Mouse (Mus musculus) spleen, adult 2 months (tissue): Measurements from ENCODE around the gene Lfng. TPM values are rescaled to one million over a fixed set of nuclear protein-coding genes. Genes with fewer than 3 reads are reported as not detected.

Source experiments
- DNase-seq, 2 experiments: peaks; one replicate each; pipeline versions ENCODE4 v3.0.0 to v3.0.0-alpha.2; 2012 to 2021; ENCODE audit warnings: low spot score in 2 of 2, low read depth in 1 of 2
- H3K27ac ChIP-seq: fragments of 200-500 bp; 2 replicates; pipeline ENCODE4 v1.5.1; 2012; ENCODE audit warnings: low read length, inconsistent platforms; ENCODE audit not compliant: insufficient read depth
- H3K27me3 ChIP-seq: fragments of 200-500 bp; 2 replicates; pipeline ENCODE4 v1.6.1; 2012; ENCODE audit warnings: mild to moderate bottlenecking, moderate library complexity, low read length, inconsistent platforms; ENCODE audit not compliant: control insufficient read depth, insufficient read depth
- H3K36me3 ChIP-seq: fragments of 200-500 bp; 2 replicates; pipeline ENCODE4 v1.6.1; 2012; ENCODE audit warnings: mild to moderate bottlenecking, low read length, inconsistent platforms; ENCODE audit not compliant: control insufficient read depth, insufficient read depth
- H3K4me1 ChIP-seq: fragments of 200-500 bp; 2 replicates; pipeline ENCODE4 v1.6.1; 2011; ENCODE audit warnings: inconsistent platforms; ENCODE audit not compliant: control insufficient read depth, insufficient read depth, insufficient read length
- H3K4me3 ChIP-seq: fragments of 200-500 bp; 2 replicates; pipeline ENCODE4 v1.5.1; 2011; ENCODE audit warnings: mild to moderate bottlenecking, inconsistent platforms; ENCODE audit not compliant: insufficient read depth, insufficient read length; ENCODE audit errors: extremely low read depth
- CTCF ChIP-seq: fragments of 200-500 bp; IDR thresholded peaks from 2 replicates; pipeline ENCODE4 v1.5.1; 2011; ENCODE audit warnings: mild to moderate bottlenecking, inconsistent platforms; ENCODE audit not compliant: insufficient read depth, insufficient read length, insufficient replicate concordance; ENCODE audit errors: extremely low read depth
- POLR2A ChIP-seq: fragments of 200-500 bp; IDR thresholded peaks from 2 replicates; pipeline ENCODE4 v1.6.1; 2011; ENCODE audit warnings: low read depth, low read length, inconsistent platforms
- WGBS: fragments of 180-500 bp; shearing (Covaris S2); methylation state at CpG from one replicate; pipeline ENCODE4 v1.1.7; 2018; 5-methylcytosine and 5-hydroxymethylcytosine counted together
- polyA plus RNA-seq: library from polyadenylated mRNA; depleted of rRNA; stranded (reverse); fragments of >200 nt; gene quantifications from 2 replicates; pipeline ENCODE4 v1.2.3, GENCODE M21; 2012; rRNA removed

The Lfng gene
- polyA plus RNA-seq = 165 and 240 TPM in 2 replicates

- peak within 1 kb of the TSS; percentile 95 for H3K4me3 ChIP-seq
- peak; percentile 57 to 87 for DNase-seq
- TF ChIP-seq CTCF (0 out of 2 replicates have a peak, but pooled peaks have one; percentile 2), POLR2A (peak; percentile 97)
- peaks cover 9% of the 10 kb centered on the region for H3K36me3 ChIP-seq
- H3K27me3 ChIP-seq = no peaks in the 10 kb centered on the region
- WGBS = under 1% methylated on average over 88 of the region's 91 CpGs
- peaks cover 32% of the 10 kb centered on the region for H3K4me1 ChIP-seq
- H3K27ac ChIP-seq = peak within 1 kb of the TSS; percentile 95
Observed at GRCm38 (mm10) chr5:140607001-140607835, at the start of gene Lfng. Gene Lfng (plus strand): TSS chr5:140607320.

GRCm38 (mm10) chr5:140562601-140563000, 44.5 kb upstream of the Lfng start:
- Histone ChIP-seq H3K4me1 (peaks cover 11% of the 10 kb centered on the region; the same call in 1 of the 2 replicates), H3K36me3 (no peaks in the 10 kb centered on the region), H3K27me3 (no peaks in the 10 kb centered on the region), H3K27ac (no peak overlapping the region), H3K4me3 (no peak overlapping the region)
- TF ChIP-seq CTCF (no peak), POLR2A (no peak)
- 77% methylated on average over 9 of the region's 9 CpGs for WGBS
- DNase-seq = no peak

- no peak for DNase-seq
- no peaks in the 10 kb centered on the region for H3K36me3 ChIP-seq
- H3K4me3 ChIP-seq = no peak within 1 kb of the TSS
- no peak within 1 kb of the TSS for H3K27ac ChIP-seq
- H3K4me1 ChIP-seq = peaks cover 21% of the 10 kb centered on the region
- no peak for TF ChIP-seq POLR2A
- no peak for TF ChIP-seq CTCF
- WGBS = 70% methylated on average over 4 of the region's 4 CpGs
- H3K27me3 ChIP-seq = no peaks in the 10 kb centered on the region
Observed at GRCm38 (mm10) chr5:140564896-140565295, 42.2 kb upstream of the Lfng start, which contains the start of gene Grifin. Gene Grifin (minus strand): TSS chr5:140565071.

GRCm38 (mm10) chr5:140565451-140565850, 41.7 kb upstream of the Lfng start:
- 70% methylated on average over 5 of the region's 5 CpGs for WGBS
- peaks cover 21% of the 10 kb centered on the region for H3K4me1 ChIP-seq
- H3K4me3 ChIP-seq = no peak overlapping the region
- no peaks in the 10 kb centered on the region for H3K27me3 ChIP-seq
- H3K27ac ChIP-seq = no peak overlapping the region
- H3K36me3 ChIP-seq = no peaks in the 10 kb centered on the region
- DNase-seq = no peak
- TF ChIP-seq CTCF = no peak

GRCm38 (mm10) chr5:140565856-140566255, 41.3 kb upstream of the Lfng start:
- Histone ChIP-seq H3K27ac (no peak overlapping the region), H3K27me3 (no peaks in the 10 kb centered on the region), H3K4me3 (no peak overlapping the region), H3K36me3 (no peaks in the 10 kb centered on the region), H3K4me1 (peaks cover 21% of the 10 kb centered on the region)
- peak in 1 of 2 experiments; percentile 73 for DNase-seq
- TF ChIP-seq POLR2A = no peak
- TF ChIP-seq CTCF = peak; percentile 67
- WGBS = 61% methylated on average over 6 of the region's 6 CpGs

DNA sequence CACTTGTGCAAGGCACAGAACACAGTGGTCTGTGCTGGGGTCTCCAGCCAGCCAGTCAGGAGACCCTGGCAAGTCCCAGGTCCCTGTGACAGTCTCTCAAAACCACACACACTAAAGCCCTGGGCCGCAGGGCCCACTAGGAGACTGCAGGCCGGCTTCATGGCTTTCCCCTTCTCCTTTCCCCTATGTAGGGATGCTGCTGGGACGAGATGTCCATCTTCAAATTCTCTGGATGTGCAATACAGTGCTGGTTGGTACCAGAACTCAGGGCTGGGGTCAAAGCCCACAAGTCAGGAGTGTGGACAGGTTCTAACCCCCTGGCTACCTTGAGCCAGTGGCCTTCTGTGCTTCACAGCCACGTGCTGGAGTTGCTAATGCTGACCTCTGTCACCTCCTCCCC, 40.8 kb upstream of the Lfng start:
- 75% methylated on average over 4 of the region's 4 CpGs for WGBS
- no peaks in the 10 kb centered on the region for H3K27me3 ChIP-seq
- no peak for DNase-seq
- peaks cover 21% of the 10 kb centered on the region for H3K4me1 ChIP-seq
- no peak for TF ChIP-seq CTCF
- TF ChIP-seq POLR2A = no peak
- no peaks in the 10 kb centered on the region for H3K36me3 ChIP-seq
- H3K4me3 ChIP-seq = no peak overlapping the region
- peak overlapping the region; percentile 10; the same call in 1 of the 2 replicates for H3K27ac ChIP-seq

DNA sequence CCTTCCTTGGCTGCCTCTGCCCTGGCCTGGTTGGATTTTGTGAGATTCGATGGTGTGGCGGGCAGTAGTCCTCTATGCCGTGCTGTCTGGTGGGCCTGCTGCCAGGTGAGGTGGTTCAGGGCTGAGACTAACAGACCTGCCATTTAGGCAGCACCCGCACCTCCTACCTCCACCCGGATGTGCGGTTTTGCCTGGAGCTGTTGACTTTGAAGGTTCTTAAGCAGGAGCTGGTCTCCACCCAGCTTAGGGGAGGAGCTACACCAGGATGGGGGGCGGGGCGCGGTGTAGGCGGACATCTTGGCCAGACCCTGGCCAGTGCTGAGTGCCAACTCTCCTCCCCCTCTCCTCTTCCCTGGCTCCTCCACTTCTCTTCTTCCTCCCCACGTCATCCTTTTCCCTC, 39.8 kb upstream of the Lfng start:
- Histone ChIP-seq H3K27ac (peak overlapping the region; percentile 82), H3K4me3 (peak overlapping the region; percentile 36; the same call in 1 of the 2 replicates), H3K4me1 (peaks cover 21% of the 10 kb centered on the region), H3K36me3 (no peaks in the 10 kb centered on the region), H3K27me3 (no peaks in the 10 kb centered on the region)
- peak; percentile 60 to 90 for DNase-seq
- TF ChIP-seq CTCF (no peak), POLR2A (peak; percentile 50)
- WGBS = 24% methylated on average over 11 of the region's 11 CpGs
